Mouse (Mus musculus) regulatory T cell (primary cell): ENCODE measurements at regions not wholly inside any gene's neighbourhood (a gene's known extent, or its start where the extent isn't known, plus 50 kb on each side); places are given as distances from the start of the nearest gene placed in this dataset.

ENCODE experiments used
- in situ Hi-C: fragments of 300-600 bp; cut with MboI, MseI; formaldehyde crosslinking; loops from one replicate; pipeline ENCODE4 v1.15.1; 2025; ENCODE audit warnings: high pct_unique_total_duplicates

DNA sequence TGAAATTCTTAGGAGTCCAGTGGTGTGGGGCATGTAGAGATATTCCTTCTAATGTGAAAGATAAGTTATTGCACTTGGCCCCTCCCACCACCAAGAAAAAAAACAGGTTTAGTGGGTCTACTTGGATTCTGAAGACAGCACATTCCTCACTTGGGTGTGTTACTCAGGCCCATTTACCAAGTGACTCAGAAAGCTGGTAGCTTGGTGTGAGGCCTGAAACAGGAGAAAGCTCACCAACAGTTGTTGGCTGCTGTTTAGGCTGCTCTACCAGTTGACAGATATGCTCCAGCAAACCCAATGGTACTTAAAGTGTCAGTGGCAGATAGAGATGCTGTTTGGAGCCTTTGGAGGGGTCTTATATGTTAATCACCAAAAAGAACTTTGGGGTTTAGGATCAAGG, 207.8 kb upstream of the Gm11042 start:
- in situ Hi-C loops = no loop called here

DNA sequence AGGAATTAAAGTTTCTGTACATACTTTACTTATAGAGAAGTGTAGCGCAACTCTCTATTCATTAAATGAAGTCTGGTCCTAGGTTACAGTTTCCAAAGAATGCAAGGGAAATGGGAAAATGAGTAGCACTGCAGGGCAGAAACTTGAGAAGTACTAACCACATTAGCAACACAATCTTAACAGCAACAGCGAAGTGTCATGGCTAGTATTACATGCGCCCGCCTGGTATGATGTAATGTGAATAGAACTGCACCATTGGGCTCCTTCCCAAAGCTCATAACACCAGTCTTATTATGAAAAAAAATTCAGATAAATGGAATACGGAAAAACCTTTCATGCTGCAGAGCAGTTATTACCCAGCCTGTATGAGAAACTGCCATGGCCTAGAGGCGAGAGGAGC, 201.8 kb upstream of the Gm11042 start:
- in situ Hi-C loops = no loop called here

DNA sequence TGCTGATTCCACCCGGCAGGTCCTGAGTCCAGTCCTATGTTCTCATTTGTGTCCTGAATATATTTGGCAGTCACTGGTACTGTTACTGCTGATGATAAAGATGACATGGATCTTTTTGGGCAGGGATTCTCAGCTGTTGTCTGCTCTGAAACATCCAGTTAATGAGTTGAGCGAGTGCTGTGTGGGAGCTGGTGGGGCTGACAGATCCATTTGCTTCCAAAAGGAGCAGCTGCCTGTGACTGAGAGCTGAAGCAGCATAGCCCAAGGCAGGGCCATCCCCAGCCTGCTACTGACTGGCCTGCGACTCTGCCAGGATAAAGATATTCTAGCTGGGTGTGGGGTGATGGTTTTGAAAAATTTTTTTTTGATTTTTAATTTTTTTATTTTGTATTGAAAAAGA, 200.3 kb upstream of the Gm11042 start:
- in situ Hi-C loops = no loop called here

DNA sequence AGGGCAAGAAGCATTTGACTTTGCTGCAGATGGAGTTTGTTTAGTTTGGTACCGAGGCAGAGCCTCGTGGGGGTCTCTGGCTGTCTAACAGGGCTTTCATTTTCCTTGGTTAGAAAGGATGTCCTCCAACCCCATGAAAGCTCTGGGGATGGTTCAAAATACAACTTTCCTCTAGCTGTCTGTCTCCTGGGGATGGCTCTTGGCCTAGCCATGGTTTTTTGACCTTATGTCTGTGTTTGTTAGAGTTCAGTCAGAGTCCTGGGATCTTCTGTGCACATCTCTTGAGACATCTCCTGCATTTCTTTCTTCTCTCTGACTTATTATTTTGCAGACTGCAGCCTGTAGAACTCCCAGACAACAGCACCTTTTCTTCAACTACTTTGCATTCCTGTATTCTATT, 186.6 kb upstream of the Gm11042 start:
- in situ Hi-C loops = no loop called here

DNA sequence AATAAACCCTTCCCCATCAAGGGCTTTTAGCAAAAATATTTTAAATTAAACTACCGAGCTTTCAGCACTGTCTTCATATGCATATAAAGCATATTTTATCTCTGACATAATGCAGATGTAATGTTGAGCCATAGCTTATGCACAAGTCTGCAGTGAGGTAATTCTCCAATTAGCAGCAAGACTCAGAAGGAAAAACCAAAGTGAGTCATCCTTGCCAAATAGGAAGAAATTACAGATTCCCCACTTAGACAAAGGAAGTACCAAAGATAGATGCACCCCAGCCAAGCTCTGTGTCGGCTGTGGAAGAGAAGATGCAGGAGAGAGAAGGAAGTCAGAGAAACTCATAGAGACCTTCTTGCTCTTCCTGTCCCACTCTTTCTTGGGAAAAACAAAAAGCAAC, 161.4 kb upstream of the Gm11042 start:
- in situ Hi-C loops = no loop called here

DNA sequence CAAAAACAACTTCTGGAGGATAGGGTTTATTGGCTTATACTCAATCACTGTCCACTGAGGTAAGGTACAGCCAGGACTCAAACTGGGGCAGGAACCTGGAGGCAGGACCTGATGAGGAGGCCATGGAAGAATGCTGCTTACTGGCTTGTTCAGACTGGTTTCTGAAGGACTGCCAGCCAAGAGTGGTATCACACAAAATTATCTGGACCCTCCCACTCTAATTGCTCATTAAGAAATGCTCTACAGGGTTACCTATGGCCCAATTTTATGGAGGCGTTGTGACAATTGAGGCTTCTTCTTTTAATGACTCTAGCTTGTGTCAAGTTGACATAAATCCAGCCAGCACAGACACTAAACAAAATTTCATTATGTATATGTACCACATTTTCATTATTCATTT, 158.5 kb upstream of the Gm11042 start:
- in situ Hi-C loops = no loop called here

DNA sequence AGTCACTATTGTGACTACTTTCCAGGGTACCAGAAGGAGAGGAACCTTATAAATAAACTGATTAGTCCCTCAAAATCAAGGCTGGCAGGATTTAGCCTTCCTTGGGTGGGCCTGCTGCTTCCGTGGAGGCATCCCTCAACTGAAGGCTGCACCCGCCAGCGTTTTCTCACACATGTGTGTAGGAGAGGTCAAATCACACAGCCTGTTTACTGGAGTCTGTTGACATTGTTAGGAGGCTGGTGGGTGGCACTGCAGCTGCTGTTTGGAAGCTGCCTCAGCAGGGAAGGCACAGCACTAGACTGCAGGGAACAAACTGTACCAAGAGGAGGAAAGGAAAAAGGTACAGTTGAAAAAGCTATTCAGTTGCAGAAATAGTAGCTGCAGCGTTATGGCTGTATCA, 142.3 kb upstream of the Gm11042 start:
- in situ Hi-C loops = no loop called here

DNA sequence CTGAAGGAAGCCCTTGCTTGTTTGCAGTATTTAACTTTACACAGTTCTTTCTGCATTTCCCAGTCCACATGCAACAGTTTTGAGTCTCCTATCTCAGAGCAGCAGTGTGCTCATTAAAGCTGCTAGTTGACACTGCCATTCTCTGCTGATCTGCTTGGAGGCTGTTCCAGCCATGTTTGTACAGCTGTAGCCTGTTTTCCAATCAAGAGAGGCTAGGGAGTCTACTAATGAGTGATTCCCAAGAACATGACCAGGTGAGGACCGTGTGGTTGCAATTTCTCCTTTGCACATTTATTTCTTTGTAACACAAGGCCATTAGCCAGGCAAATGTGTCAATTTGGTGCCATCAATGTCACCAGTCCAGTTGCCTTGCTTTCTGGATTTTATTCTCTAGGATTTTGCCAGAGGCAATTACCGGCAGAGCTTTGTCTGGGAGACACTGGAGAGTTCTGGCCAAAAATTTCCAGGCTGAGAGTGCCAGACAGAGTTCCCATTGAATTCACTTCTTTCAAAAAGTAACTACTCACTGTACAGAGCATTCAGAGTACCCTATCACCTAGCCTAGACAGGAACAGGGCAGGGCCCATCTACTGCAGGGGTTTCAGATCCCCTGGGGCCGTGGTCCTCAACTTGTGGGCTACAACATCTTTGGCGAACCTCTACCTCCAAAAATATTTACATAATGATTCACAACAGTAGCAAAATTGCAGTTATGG, 136.3 kb upstream of the Gm11042 start:
- in situ Hi-C loops = no loop called here

DNA sequence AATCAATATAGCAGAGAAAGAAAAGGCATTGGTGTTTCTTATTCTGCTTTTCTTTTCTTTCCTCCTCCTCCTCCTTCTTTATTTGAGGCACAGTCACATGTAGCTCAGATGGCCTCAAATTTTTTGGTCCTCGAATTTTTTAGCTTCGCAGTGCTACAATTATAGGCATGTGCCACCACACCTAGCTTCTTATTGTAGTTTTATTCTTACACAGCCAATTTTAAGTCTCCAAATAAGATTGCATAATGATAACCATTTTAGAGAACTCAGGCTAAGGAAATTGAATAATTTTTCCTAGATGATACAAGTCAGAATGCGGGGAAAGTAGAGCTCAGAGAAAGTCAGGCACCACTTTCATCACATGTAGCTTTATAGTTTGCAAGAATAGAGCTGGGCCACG, 132.1 kb upstream of the Gm11042 start:
- in situ Hi-C loops = no loop called here

DNA sequence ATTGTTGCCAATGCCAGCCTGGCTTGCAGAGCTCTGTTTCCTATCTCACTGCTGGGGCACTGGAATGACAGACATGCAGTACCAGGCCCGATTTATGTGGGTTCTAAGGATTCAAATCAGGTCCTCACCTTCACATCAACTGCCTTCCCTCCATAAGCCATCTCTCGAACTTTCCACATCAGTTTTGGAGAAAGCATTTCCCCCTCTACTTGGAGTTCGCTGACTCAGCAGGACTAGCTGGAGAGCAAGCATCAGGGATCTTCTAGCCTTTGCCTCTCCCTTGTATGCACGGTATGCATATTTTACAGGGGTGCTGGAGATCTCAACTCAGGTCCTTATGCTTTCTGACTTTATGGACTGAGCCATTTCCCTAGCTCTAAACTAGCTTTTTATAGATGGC, 118.7 kb upstream of the Gm11042 start:
- in situ Hi-C loops = no loop called here

DNA sequence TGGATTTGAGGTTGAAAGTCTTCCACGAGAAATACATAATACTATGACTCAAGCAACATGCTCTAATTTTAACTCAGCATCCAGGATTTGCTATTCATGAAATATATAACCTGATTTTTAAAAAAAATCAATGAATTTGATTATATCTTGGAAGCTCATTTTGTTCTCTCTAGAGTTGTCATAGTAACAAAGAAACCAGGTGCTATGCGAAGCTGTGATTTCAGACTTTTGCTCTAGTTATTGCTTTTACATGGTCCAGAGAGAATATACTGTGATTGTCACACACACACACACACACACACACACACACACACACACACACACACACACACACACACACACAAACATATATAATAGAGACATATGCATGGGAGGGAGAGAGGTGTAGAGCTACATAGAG, 98.5 kb upstream of the Gm11042 start:
- in situ Hi-C loops = no loop called here

DNA sequence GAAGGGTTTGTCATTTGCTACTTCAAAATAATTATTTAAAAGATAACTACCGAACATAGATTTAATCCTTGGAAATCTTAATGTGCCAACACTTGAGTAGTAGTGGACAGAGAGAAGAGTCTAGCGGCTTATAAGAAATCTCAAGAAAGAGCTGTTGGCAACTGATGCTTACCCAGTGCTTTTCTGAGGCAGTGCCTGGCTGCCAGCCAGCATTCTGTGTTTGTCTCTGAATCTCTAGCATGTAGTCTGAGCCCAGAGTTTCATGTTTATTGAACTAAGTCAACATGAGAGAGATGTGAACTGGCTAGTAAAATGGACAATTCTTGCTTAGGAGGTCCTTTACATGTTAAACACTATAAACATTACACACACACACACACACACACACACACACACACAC, 94.3 kb upstream of the Gm11042 start:
- in situ Hi-C loops = no loop called here

DNA sequence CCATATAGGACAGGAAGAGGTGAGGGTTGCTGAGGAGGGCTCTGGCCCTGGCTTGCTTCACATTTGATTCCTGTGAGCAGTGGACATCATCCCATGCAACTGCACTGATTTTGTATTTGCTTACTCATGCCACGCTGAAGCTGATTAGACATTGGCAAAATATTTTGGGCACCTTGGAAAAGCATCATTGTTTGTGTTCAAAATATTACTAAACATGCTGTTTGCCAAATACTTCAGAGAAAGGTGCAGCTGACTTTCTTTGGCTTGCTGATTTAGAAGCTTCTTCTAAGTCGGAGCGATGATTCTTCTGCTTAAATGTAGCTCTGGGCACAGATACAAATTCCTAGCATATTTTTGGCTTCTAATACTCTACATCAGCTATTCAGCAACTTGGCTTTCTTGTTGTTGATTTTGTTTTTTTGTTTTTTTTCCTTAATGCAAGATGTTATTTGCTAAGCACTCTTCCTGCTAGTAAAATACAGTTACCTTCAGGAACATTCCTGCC, 91.4 kb upstream of the Gm11042 start:
- in situ Hi-C loops = no loop called here

DNA sequence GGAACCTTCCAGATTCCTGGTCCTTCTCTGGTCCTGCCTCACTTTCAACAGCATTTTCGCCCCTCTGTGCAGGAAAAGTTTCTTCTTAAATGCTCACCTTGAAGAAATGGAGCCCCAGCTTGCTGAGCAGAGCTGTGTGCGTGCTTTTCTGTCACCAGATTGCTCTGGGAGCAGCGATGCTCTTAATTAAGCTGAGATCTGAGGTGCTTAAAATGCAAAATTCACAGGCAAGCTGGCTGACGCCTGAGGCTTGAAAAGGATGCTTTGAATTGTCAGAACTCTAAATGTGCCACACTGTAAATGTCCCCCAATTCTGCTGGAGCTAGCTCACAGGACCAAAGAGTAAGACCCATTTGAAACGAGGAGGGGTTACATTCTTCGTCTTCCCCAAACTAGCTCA, 73.6 kb upstream of the Gm11042 start:
- in situ Hi-C loops = no loop called here
